Mouse (Mus musculus) kidney, postnatal 10 days (tissue): Measurements from ENCODE around the gene Smyd3.

Experiments used
- DNase-seq: peaks from one replicate; pipeline ENCODE4 v3.0.0; 2021; ENCODE audit warnings: mixed read lengths

Gene Smyd3

GRCm38 (mm10) chr1:179004133-179004866 is 513.5 kb downstream of the Smyd3 start:
- DNase-seq = no peak

- no peak for DNase-seq
These were observed 514.3 kb downstream of the Smyd3 start for GRCm38 (mm10) chr1:179003406-179004132.

GRCm38 (mm10) chr1:178999876-179000528 is 517.8 kb downstream of the Smyd3 start:
- no peak for DNase-seq

- peak; percentile 22 for DNase-seq
These were observed 520.0 kb downstream of the Smyd3 start for GRCm38 (mm10) chr1:178997870-178998269.

- no peak for DNase-seq
These were observed 523.6 kb downstream of the Smyd3 start for GRCm38 (mm10) chr1:178994263-178994662.

DNA sequence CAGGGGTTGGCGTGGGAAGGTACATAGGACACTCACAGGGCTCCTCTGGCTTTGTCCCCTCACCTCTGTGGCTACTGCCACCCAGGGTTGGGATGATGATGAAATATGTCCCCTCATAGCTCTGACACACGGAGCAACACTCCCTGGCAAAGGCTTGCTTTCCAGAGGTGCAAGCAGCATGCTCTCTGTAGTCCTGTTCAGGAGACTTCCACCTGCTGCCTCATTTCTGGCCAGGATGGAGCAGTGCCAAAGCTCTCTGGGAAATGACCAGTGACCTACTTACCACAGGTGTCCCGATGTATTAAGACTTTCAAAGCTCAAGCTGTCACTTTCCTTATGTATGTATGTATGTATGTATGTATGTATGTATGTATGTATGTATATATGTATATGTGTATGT is 525.3 kb downstream of the Smyd3 start:
- DNase-seq = peak; percentile 38

DNA sequence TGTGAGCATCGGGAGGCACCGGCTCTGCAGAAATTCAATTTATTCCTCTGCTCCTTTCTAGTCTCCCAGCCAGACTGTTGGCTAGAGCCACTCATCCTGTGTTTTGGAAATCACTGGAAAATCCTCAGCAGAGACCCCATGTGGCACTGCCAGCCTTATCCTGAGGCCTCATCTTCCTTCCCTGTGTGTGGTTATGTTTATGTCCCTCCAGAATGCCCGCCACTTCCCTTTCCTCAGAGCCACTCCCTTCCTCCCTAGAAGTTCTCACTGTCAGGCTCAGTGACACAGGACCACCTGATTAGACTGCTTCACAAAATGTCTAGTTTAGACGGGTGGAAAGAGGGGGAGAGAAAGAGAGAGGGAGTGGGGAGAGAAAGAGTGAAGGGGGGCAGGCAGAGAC is 526.4 kb downstream of the Smyd3 start:
- DNase-seq = no peak

DNA sequence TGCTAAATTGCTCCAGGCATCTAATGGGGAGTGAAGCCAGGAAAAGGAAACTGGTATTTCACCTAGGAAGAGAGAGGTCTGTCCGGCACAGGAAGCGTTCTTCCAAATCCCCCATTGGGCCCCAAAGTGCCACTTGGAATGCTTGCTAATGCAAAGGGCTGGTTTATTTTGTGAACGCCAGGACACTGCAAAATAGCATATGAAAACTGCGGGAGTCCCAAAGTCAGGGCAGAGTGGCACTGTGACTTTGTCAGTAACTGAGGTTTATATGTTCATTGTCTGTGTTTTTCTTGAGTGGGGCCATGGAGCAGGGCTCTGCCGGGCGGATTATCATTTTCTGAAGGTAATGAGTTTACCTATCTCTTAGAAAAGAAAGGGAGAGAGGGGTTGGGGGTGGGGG is 526.8 kb downstream of the Smyd3 start:
- DNase-seq = no peak

DNA sequence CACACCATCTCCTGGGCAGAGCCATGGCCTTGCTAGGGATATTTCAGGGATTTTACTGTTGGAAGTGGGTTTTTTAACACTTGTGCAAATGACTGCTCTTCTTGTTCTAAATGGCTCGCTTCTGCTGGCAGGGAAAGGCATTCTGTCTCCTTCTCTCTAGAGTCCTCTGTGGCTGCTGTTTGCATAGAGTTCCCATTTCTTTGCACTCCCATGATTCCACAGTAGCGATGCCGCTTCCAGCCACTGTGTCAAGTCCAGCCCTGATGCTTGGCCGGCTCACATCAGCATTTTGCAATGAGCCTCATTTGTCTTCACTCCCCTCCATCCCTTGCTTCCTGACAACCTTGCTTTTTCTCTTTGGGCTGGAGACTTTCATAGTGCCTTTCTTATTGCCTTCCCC is 528.4 kb downstream of the Smyd3 start:
- DNase-seq = no peak

GRCm38 (mm10) chr1:178988176-178988575 is 529.7 kb downstream of the Smyd3 start:
- peak; percentile 60 for DNase-seq

DNA sequence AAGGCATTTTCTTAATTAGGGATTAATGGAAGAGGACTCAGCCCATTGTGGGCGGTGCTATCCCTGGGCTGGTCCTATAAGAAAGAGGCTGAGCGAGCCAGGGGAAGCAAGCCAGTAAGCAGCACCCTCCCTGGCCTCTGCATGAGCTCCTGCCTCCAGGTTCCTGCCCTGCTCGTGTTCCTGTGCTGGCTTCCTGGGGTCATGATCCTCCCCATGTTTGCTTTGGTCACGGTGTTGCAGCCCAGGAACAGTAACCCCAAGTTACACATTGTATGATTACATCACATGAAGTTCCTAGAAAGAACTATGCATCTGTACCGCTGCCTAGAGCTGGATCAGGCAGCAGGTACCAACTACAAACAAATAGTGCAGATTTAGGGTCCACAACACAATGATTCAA is 536.2 kb downstream of the Smyd3 start:
- no peak for DNase-seq

- DNase-seq = no peak
These were observed 537.7 kb downstream of the Smyd3 start for GRCm38 (mm10) chr1:178980185-178980584.

- DNase-seq = no peak
These were observed 539.1 kb downstream of the Smyd3 start for GRCm38 (mm10) chr1:178978617-178979245.

DNA sequence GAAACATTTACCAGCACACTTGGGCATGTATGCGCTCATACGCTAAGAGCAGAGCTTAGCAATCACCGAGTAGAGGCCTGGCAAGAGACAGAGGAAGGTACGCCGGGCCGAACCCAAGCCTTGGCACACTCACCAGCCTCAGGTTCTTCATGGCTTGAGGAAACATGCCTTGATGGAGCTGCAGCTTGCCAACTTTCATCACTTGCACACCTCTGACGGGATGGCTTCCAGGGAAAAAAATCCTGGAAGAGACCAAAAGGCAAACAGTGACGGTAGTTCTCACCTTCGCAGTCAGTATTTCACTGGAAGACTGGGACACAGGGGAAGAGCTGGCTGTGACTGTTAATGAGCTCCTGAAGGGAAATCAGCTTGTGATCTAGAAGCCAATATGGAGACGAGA is 545.8 kb downstream of the Smyd3 start:
- no peak for DNase-seq

DNA sequence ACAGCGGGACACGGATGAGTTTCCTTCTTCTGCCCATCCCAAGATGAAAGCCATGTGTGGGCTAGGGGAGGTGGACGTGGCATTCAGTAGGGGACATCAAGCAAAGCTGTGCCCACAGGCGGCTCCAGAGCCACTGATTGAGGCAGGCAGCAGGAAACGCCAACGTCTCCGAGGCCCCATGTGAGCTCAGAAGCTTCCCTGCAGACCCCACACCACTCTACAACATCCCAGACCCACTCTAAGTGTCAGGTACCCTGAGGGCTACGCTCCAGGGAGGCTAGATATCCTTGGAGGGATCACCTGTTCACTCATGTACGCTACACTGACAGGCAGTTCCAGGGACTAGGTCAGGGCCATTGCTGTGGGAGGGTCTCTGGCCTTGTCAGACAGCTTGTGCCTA is 556.2 kb downstream of the Smyd3 start:
- DNase-seq = no peak

DNA sequence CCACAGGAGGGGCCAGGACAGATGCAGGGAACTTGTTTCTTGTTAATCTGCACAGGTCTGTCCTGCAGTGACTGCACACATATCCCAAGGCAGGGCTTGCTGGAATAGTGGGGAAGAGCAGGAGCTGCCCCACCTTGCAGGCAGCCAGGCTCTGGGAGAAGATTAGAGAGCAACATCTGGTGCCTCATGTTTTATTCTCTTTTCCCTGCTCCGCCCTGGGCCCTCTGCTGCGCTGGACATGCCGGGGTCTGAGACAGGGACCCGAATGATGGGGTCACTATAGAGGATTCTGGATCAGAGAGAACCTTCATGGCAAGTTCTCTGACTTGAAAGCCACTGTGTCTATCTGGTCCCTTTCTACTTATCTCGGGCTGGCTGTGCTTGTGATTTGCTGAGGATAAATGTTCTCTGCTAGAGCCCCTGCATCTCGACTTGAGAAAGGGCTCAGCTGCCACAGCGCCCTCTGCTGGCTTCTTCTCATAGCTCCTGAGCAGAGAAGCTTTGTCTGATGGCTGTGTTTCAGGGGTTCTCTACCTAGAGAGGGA is 557.8 kb downstream of the Smyd3 start:
- DNase-seq = peak; percentile 91

GRCm38 (mm10) chr1:178958641-178959040 is 559.2 kb downstream of the Smyd3 start:
- no peak for DNase-seq

DNA sequence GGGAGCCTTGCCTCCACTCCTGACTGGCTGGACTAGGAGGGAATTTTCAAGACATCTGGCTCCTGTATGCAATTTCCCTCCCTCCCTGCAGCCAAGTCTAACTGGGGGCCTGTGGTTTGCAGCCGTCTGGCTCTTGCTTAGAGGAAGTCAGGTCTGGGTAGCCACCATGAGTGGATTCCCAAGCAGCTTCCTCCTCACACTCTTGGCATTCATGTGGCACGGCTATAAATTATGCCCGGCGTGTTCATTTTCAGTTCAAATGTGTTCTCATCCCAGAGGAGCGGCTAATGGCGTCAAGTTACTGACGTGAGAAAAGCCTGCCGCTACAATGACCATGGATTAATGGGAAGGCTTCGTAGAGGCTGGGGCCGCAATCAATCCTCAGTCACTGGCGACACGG is 564.9 kb downstream of the Smyd3 start:
- peak; percentile 13 for DNase-seq

DNA sequence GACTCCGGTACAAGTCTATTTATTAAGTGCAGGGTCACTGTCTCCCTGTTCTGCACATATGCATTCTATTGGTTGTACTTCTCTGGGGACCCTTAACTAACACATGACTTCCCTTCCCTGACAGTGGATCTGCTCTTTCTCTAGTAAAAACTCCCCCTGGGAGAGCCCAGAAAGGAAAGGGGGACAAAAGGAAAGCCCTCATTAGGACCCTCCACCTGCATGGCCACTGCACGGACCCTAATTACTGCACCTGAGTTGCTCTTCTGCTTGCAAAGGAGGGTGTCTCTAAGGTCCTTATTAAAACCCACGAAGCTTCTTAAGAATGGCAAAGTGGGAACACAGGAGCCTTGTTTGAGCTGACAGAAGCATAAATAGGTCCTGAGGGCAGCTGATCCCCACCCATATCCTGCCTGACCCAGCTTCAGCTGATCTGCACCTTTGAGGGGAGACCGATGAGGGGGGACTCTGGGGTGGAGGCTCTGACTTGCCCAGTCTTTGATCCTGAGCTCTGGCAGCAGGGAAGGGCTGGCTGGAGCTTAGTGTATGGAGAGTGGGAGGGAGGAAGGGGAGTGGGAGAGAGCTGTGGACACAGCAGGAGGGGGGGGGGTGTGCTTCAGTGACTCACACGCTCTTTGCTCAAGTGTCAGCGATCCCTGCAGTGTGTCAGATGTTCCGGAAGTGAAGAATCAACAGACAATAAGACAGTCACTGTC is 575.4 kb downstream of the Smyd3 start:
- no peak for DNase-seq

DNA sequence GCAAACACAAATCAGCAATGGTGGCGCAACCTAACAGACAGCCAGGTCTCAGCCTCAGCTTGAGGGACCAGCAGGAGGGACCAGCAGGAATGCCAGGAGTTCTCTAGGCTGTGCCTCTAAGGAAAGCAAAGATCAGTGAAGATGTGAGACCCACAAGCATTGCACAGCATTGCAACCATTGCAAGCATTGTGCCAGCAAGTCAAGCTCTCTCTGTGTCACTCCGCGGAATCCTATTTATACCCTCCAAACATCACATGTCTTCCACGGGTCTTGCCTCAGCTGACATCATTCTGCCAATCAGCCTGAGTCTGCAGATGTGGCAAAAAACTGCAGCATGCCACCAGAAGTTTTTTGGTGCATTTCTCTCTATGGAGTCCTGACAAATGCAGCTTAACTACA is 577.5 kb downstream of the Smyd3 start:
- DNase-seq = no peak

GRCm38 (mm10) chr1:178936976-178937375 is 580.9 kb downstream of the Smyd3 start:
- DNase-seq = no peak

DNA sequence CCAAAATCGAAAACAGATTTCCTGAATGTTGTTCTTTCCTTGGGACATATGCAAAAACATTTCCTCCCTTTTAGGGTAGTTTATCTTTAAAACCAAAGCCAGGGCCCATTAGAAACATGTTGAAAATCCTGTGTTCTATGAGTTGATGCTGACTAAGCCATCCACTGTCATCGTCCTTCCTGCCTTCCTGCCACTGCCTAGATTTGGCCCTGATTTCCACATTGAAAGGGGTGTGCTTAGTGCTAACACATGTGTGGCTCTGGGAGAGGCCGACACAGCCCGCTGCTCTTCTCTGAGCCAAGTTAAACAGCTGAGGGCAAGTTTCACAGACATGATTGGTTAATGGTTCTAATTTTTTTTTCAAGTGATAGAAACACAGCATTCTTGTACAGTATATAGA is 581.4 kb downstream of the Smyd3 start:
- DNase-seq = peak; percentile 21
